Mouse (Mus musculus) MEL (cell line): ENCODE data around the gene Pgc. TPM values are rescaled to one million over a fixed set of nuclear protein-coding genes. Genes with fewer than 3 reads are reported as not detected.

Experiments
- DNase-seq: peaks from one replicate; pipeline ENCODE4 v3.0.0; 2011; ENCODE audit warnings: low read depth, low spot score
- H3K27ac ChIP-seq: 2 replicates; pipeline ENCODE4 v1.5.1; 2012; ENCODE audit warnings: low read depth, mild to moderate bottlenecking, control low read depth, low read length, moderate library complexity; ENCODE audit not compliant: control insufficient read depth
- H3K27me3 ChIP-seq, 2 experiments: fragments of 150-350 bp in 1 of 2; sonication (generic) in 1 of 2; 2 replicates each; pipeline ENCODE4 v1.6.1; 2012; ENCODE audit warnings: low read length in 2 of 2, mild to moderate bottlenecking in 2 of 2, improper control_type of control experiment in 1 of 2, moderate library complexity in 1 of 2; ENCODE audit not compliant: insufficient read depth in 2 of 2, control insufficient read depth in 1 of 2
- H3K36me3 ChIP-seq, 2 experiments: 2 replicates each; pipeline ENCODE4 v1.6.1; 2012 to 2014; ENCODE audit warnings: low read length in 2 of 2, improper control_type of control experiment in 1 of 2, inconsistent platforms in 1 of 2, mild to moderate bottlenecking in 1 of 2; ENCODE audit not compliant: insufficient read depth in 2 of 2, control insufficient read depth in 1 of 2
- H3K4me1 ChIP-seq, 2 experiments: fragments of 150-350 bp in 1 of 2; sonication (generic) in 1 of 2; 2 replicates each; pipeline ENCODE4 v1.6.1; 2012; ENCODE audit warnings: low read length in 2 of 2, improper control_type of control experiment in 1 of 2, mild to moderate bottlenecking in 1 of 2; ENCODE audit not compliant: insufficient read depth in 2 of 2, control insufficient read depth in 1 of 2
- H3K4me3 ChIP-seq, 2 experiments: fragments of 150-350 bp in 1 of 2; sonication (generic) in 1 of 2; 2 replicates each; pipeline ENCODE4 v1.5.1; 2012; ENCODE audit warnings: low read depth in 2 of 2, low read length in 2 of 2, mild to moderate bottlenecking in 2 of 2, moderate library complexity in 2 of 2, control low read depth in 1 of 2, improper control_type of control experiment in 1 of 2; ENCODE audit not compliant: control insufficient read depth in 1 of 2, insufficient read depth in 1 of 2
- H3K79me2 ChIP-seq: 2 replicates; pipeline ENCODE4 v1.6.1; 2012; ENCODE audit warnings: mild to moderate bottlenecking, low read length, moderate library complexity; ENCODE audit not compliant: control insufficient read depth, poor library complexity, insufficient read depth
- H3K9ac ChIP-seq: 2 replicates; pipeline ENCODE4 v1.6.1; 2012; ENCODE audit warnings: low read depth, mild to moderate bottlenecking, control low read depth, low read length, moderate library complexity; ENCODE audit not compliant: control insufficient read depth, poor library complexity, severe bottlenecking
- H3K9me3 ChIP-seq: fragments of 150-350 bp; sonication (generic); replicated peaks from 2 replicates; pipeline ENCODE4 v1.6.1; 2012; ENCODE audit warnings: mild to moderate bottlenecking, low read length, improper control_type of control experiment, moderate library complexity; ENCODE audit not compliant: insufficient read depth
- BHLHE40 ChIP-seq: IDR thresholded peaks from 2 replicates; pipeline ENCODE4 v1.6.1; 2012; ENCODE audit warnings: low read depth, mild to moderate bottlenecking, inconsistent platforms, low read length, improper control_type of control experiment, borderline replicate concordance
- CHD1 ChIP-seq: IDR thresholded peaks from 2 replicates; pipeline ENCODE4 v1.6.1; 2012; ENCODE audit warnings: low read depth, mild to moderate bottlenecking, inconsistent platforms, low read length, improper control_type of control experiment
- CTCF ChIP-seq, 3 experiments: IDR thresholded peaks in 2 of 3; conservative IDR thresholded peaks in 1 of 3; 2 replicates each; pipeline ENCODE4 v1.5.1; 2011 to 2012; ENCODE audit warnings: low read length in 3 of 3, low read depth in 2 of 3, mild to moderate bottlenecking in 2 of 3, improper control_type of control experiment in 1 of 3, inconsistent platforms in 1 of 3, mixed read lengths in 1 of 3, moderate library complexity in 1 of 3; ENCODE audit not compliant: control insufficient read depth in 1 of 3, insufficient read depth in 1 of 3, poor library complexity in 1 of 3, severe bottlenecking in 1 of 3
- E2F4 ChIP-seq: IDR thresholded peaks from 2 replicates; pipeline ENCODE4 v1.6.1; 2011; ENCODE audit warnings: low read depth, low read length, improper control_type of control experiment, borderline replicate concordance
- ELF1 ChIP-seq: IDR thresholded peaks from 2 replicates; pipeline ENCODE4 v1.6.1; 2014; ENCODE audit warnings: low read depth, mild to moderate bottlenecking, inconsistent platforms, low read length, improper control_type of control experiment, moderate library complexity
- EP300 ChIP-seq, 2 experiments: IDR thresholded peaks; 2 replicates each; pipeline ENCODE4 v1.6.1; 2011; ENCODE audit warnings: improper control_type of control experiment in 2 of 2, low read length in 2 of 2, low read depth in 1 of 2, mild to moderate bottlenecking in 1 of 2
- ETS1 ChIP-seq: IDR thresholded peaks from 2 replicates; pipeline ENCODE4 v1.6.1; 2012; ENCODE audit warnings: low read depth, mild to moderate bottlenecking, inconsistent platforms, low read length, improper control_type of control experiment, moderate library complexity
- GABPA ChIP-seq: IDR thresholded peaks from 2 replicates; pipeline ENCODE4 v1.6.1; 2012; ENCODE audit warnings: low read depth, mild to moderate bottlenecking, inconsistent platforms, low read length, improper control_type of control experiment, moderate library complexity
- HCFC1 ChIP-seq: IDR thresholded peaks from 2 replicates; pipeline ENCODE4 v1.6.1; 2012; ENCODE audit warnings: low read depth, mild to moderate bottlenecking, inconsistent platforms, low read length, improper control_type of control experiment, moderate library complexity
- JUND ChIP-seq: IDR thresholded peaks from 2 replicates; pipeline ENCODE4 v1.6.1; 2011; ENCODE audit warnings: low read depth, mild to moderate bottlenecking, improper control_type of control experiment, low read length
- KAT2A ChIP-seq: conservative IDR thresholded peaks from 2 replicates; pipeline ENCODE4 v1.6.1; 2012; ENCODE audit warnings: low read depth, low read length, improper control_type of control experiment, inconsistent platforms
- MAFK ChIP-seq: IDR thresholded peaks from 2 replicates; pipeline ENCODE4 v1.6.1; 2011; ENCODE audit warnings: low read depth, mild to moderate bottlenecking, low read length, improper control_type of control experiment, borderline replicate concordance
- MAX ChIP-seq: IDR thresholded peaks from 2 replicates; pipeline ENCODE4 v1.6.1; 2011; ENCODE audit warnings: low read length, improper control_type of control experiment
- MAZ ChIP-seq: IDR thresholded peaks from 2 replicates; pipeline ENCODE4 v1.6.1; 2012; ENCODE audit warnings: low read depth, mild to moderate bottlenecking, inconsistent platforms, low read length, improper control_type of control experiment
- MXI1 ChIP-seq: IDR thresholded peaks from 2 replicates; pipeline ENCODE4 v1.6.1; 2011; ENCODE audit warnings: mild to moderate bottlenecking, low read depth, low read length, improper control_type of control experiment
- MYC ChIP-seq: IDR thresholded peaks from 2 replicates; pipeline ENCODE4 v1.6.1; 2011; ENCODE audit warnings: low read depth, mild to moderate bottlenecking, low read length, improper control_type of control experiment, moderate library complexity
- NELFE ChIP-seq: IDR thresholded peaks from 2 replicates; pipeline ENCODE4 v1.6.1; 2011; ENCODE audit warnings: low read depth, low read length, improper control_type of control experiment
- NRF1 ChIP-seq: IDR thresholded peaks from 2 replicates; pipeline ENCODE4 v1.6.1; 2014; ENCODE audit warnings: low read depth, mild to moderate bottlenecking, inconsistent platforms, low read length, improper control_type of control experiment, moderate library complexity; ENCODE audit not compliant: poor library complexity, insufficient read depth, severe bottlenecking
- POLR2A ChIP-seq, 2 experiments: IDR thresholded peaks; 2 replicates each; pipeline ENCODE4 v1.6.1; 2011 to 2012; ENCODE audit warnings: low read length in 2 of 2, mild to moderate bottlenecking in 2 of 2, control low read depth in 1 of 2, improper control_type of control experiment in 1 of 2, low read depth in 1 of 2, moderate library complexity in 1 of 2; ENCODE audit not compliant: control insufficient read depth in 1 of 2, insufficient read depth in 1 of 2, poor library complexity in 1 of 2
- POLR2AphosphoS2 ChIP-seq: IDR thresholded peaks from 2 replicates; pipeline ENCODE4 v1.6.1; 2011; ENCODE audit warnings: low read length, improper control_type of control experiment
- RCOR1 ChIP-seq: IDR thresholded peaks from 2 replicates; pipeline ENCODE4 v1.6.1; 2012; ENCODE audit warnings: low read depth, mild to moderate bottlenecking, inconsistent platforms, low read length, improper control_type of control experiment
- SIN3A ChIP-seq: IDR thresholded peaks from 2 replicates; pipeline ENCODE4 v1.6.1; 2012; ENCODE audit warnings: low read length, improper control_type of control experiment, inconsistent platforms
- SMC3 ChIP-seq: IDR thresholded peaks from 2 replicates; pipeline ENCODE4 v1.6.1; 2011; ENCODE audit warnings: low read depth, low read length, improper control_type of control experiment
- TAL1 ChIP-seq: IDR thresholded peaks from 2 replicates; pipeline ENCODE4 v1.6.1; 2012; ENCODE audit warnings: mild to moderate bottlenecking, inconsistent platforms, low read length, moderate library complexity, mixed read lengths
- TBP ChIP-seq: IDR thresholded peaks from 2 replicates; pipeline ENCODE4 v1.8.0; 2011; ENCODE audit warnings: low read depth, low read length, improper control_type of control experiment
- TCF12 ChIP-seq: IDR thresholded peaks from 2 replicates; pipeline ENCODE4 v1.6.1; 2014; ENCODE audit warnings: low read depth, mild to moderate bottlenecking, inconsistent platforms, low read length, improper control_type of control experiment, moderate library complexity
- UBTF ChIP-seq: IDR thresholded peaks from 2 replicates; pipeline ENCODE4 v1.6.1; 2012; ENCODE audit warnings: low read depth, mild to moderate bottlenecking, inconsistent platforms, low read length, improper control_type of control experiment, moderate library complexity, borderline replicate concordance; ENCODE audit not compliant: insufficient read depth
- USF2 ChIP-seq, 2 experiments: IDR thresholded peaks; 2 replicates each; pipeline ENCODE4 v1.6.1; 2011 to 2012; ENCODE audit warnings: improper control_type of control experiment in 2 of 2, low read length in 2 of 2, borderline replicate concordance in 1 of 2, inconsistent platforms in 1 of 2, low read depth in 1 of 2, mild to moderate bottlenecking in 1 of 2; ENCODE audit not compliant: insufficient read depth in 1 of 2
- ZC3H11A ChIP-seq: IDR thresholded peaks from 2 replicates; pipeline ENCODE4 v1.6.1; 2012; ENCODE audit warnings: low read depth, mild to moderate bottlenecking, inconsistent platforms, low read length, improper control_type of control experiment
- ZKSCAN1 ChIP-seq: IDR thresholded peaks from 2 replicates; pipeline ENCODE4 v1.6.1; 2012; ENCODE audit warnings: low read depth, mild to moderate bottlenecking, inconsistent platforms, low read length, improper control_type of control experiment, moderate library complexity
- ZMIZ1 ChIP-seq: IDR thresholded peaks from 2 replicates; pipeline ENCODE4 v1.6.1; 2012; ENCODE audit warnings: low read depth, mild to moderate bottlenecking, inconsistent platforms, low read length, improper control_type of control experiment, moderate library complexity
- ZNF384 ChIP-seq: IDR thresholded peaks from 2 replicates; pipeline ENCODE4 v1.6.1; 2012; ENCODE audit warnings: low read depth, mild to moderate bottlenecking, inconsistent platforms, low read length, improper control_type of control experiment
- polyA plus RNA-seq, 2 experiments: library from polyadenylated mRNA; stranded (reverse) in 1 of 2; unstranded in 1 of 2; fragments of >175 nt in 1 of 2; fragments of >200 nt in 1 of 2; gene quantifications; 2 replicates each; pipeline versions ENCODE4 v1.2.1 to v1.2.4; 2012; ENCODE audit warnings: low replicate concordance in 2 of 2, low read depth in 1 of 2; ENCODE audit not compliant: insufficient read length in 2 of 2, insufficient read depth in 1 of 2, missing spikeins in 1 of 2
- total RNA-seq: library from RNA; depleted of rRNA; stranded (reverse); fragments of 300-350 nt; gene quantifications from 2 replicates; pipeline ENCODE4 v1.2.3, GENCODE M21; 2012

Pgc gene
- total and polyA plus RNA-seq, 3 experiments = not detected

GRCm38 (mm10) chr17:47740186-47740585 lies 13.5 kb downstream of the Pgc start (continued):
- TF ChIP-seq ZKSCAN1 (no peak), EP300 (IDR thresholded peaks at IDR 0.05; ENCODE audit: low read depth in 1 of 2, low read length in 2 of 2) (0 out of 4 replicates have a peak, but pooled peaks have one; percentile 7 to 13), RCOR1 (no peak), USF2 (IDR thresholded peaks at IDR 0.05; ENCODE audit: borderline replicate concordance in 1 of 2, insufficient read depth in 1 of 2, low read depth in 1 of 2, low read length in 2 of 2) (no peak), GABPA (no peak), ETS1 (no peak), E2F4 (no peak), NRF1 (no peak), ZNF384 (no peak), SMC3 (peak; percentile 42; the same call in 1 of the 2 replicates), JUND (no peak), UBTF (no peak), POLR2A (IDR thresholded peaks at IDR 0.05; ENCODE audit: control insufficient read depth in 1 of 2, insufficient read depth in 1 of 2, low read depth in 1 of 2, low read length in 2 of 2, poor library complexity in 1 of 2) (no peak), HCFC1 (no peak), MAFK (no peak), MAZ (no peak), TAL1 (no peak), CTCF (IDR thresholded peaks at IDR 0.05 in 2 of 3, conservative IDR thresholded peaks at IDR 0.05 in 1 of 3; ENCODE audit: control insufficient read depth in 1 of 3, insufficient read depth in 1 of 3, low read depth in 2 of 3, low read length in 3 of 3, poor library complexity in 1 of 3, severe bottlenecking in 1 of 3) (peak in 2 of 3 experiments; percentile 57 to 58; a peak in 4 of 6 replicates)

DNA sequence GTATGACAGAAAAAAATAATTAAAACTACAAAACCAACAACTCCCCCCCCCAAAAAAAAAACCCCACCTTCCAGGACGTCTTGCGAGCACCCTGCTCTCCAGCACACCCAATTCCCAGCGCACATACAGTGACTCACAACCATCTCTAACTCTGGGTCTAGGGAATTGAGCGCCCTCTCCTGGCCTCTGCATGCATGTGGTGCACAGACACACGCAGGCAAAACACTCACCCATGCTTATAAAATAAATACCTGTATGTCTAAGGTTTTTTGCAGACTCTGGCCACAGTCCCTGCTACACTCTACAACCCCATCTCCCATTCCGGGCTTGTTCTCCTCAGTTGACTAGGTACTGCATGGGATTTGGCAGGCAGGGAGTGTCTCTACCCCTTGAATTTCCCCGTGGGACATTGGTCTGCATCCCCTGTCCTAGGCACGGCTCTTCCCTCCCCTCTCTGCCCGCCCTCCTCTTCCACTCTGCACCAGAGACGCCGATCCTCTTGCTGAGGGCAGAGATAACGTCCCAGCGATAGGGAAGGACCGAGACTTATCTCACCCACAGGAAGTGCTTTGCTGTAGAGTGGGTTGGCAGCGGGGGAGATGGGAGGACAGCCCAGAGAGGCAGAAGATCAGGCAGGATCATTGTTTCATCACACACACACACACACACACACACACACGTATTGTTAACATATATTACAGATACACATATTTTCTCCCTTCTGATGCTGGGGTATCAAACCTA lies 16.5 kb downstream of the Pgc start:
- DNase-seq = peak; percentile 93
- Histone ChIP-seq H3K27ac (peak overlapping the region; percentile 77), H3K36me3 (peaks cover 0 to 22% of the 10 kb centered on the region in 2 experiments; a peak in 2 of 4 replicates), H3K9ac (peak overlapping the region; percentile 52), H3K4me1 (peaks cover 5 to 32% of the 10 kb centered on the region in 2 experiments), H3K27me3 (no peaks in the 10 kb centered on the region), H3K4me3 (peak overlapping the region; percentile 27; a peak in 3 of 4 replicates), H3K79me2 (no peaks in the 10 kb centered on the region), H3K9me3 (no peaks in the 10 kb centered on the region)
- TF ChIP-seq GABPA (no peak), ELF1 (peak; percentile 72), MAFK (no peak), SMC3 (peak; percentile 55), TAL1 (peak; percentile 48), TCF12 (peak; percentile 87), CTCF (IDR thresholded peaks at IDR 0.05 in 2 of 3, conservative IDR thresholded peaks at IDR 0.05 in 1 of 3; ENCODE audit: control insufficient read depth in 1 of 3, insufficient read depth in 1 of 3, low read depth in 2 of 3, low read length in 3 of 3, poor library complexity in 1 of 3, severe bottlenecking in 1 of 3) (peak; percentile 77 to 81 (median 80)), POLR2AphosphoS2 (no peak), BHLHE40 (no peak), ZC3H11A (no peak), MXI1 (peak; percentile 48; the same call in 1 of the 2 replicates), TBP (peak; percentile 47), CHD1 (no peak), USF2 (IDR thresholded peaks at IDR 0.05; ENCODE audit: borderline replicate concordance in 1 of 2, insufficient read depth in 1 of 2, low read depth in 1 of 2, low read length in 2 of 2) (no peak), KAT2A (no peak), SIN3A (peak; percentile 85), ZMIZ1 (no peak), NELFE (no peak), MYC (peak; percentile 63; the same call in 1 of the 2 replicates), MAX (0 out of 2 replicates have a peak, but pooled peaks have one; percentile 45), UBTF (no peak)
